ENCODE assay signal across 8 mouse cellular contexts in the genomic region with DNA sequence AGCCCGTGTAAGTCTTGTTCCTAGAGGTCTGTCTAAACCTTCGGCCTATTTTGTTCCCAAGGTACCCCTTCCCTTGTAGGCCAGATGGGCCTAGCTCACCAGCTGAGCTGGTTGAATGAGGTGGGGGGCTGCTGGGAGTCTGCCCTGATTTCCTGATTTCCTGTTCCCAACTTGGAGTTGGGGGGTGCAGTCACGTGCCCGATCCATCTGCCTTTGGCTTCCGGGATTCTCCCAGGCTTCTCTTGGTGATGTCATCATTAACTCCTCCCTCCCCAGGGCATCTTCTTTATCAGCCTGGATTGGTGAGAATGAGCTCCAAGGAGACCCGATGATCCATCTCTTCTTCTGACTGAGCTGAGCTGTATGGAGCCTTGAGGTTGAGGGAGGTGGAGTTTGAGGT. TPM values are rescaled to one million over a fixed set of nuclear protein-coding genes. Genes with fewer than 3 reads are reported as not detected.
A peak's percentile ranks its signal among the peaks of the same experiment; 100 is the strongest.
DNase-seq lines count a peak whose midpoint lies in the region; ATAC-seq and TF ChIP-seq lines count a peak whose summit lies in the region.

No protein-coding gene starts in this region.

- no peaks in the 10 kb centered on the region for H3K27me3 ChIP-seq in spleen, adult 2 months (ENCODE audit: control insufficient read depth, insufficient read depth, low read length)
- H3K27me3 ChIP-seq in heart, embryonic 15.5 days = no peaks in the 10 kb centered on the region
- H3K27me3 ChIP-seq in liver, embryonic 15.5 days = no peaks in the 10 kb centered on the region

- TF ChIP-seq POLR2A in spleen, adult 2 months (IDR thresholded peaks at IDR 0.05; ENCODE audit: low read depth, low read length) = no peak
- TF ChIP-seq POLR2A in embryonic fibroblast, embryonic 13.5 days (IDR thresholded peaks at IDR 0.05; ENCODE audit: low read depth, low read length) = no peak

- ATAC-seq in heart, embryonic 15.5 days (replicated peaks; ENCODE audit: insufficient number of reproducible peaks, insufficient read depth, low FRiP score, low read depth) = no peak
- no peak for ATAC-seq in liver, embryonic 15.5 days (ENCODE audit: insufficient read depth)

- H3K4me1 ChIP-seq in spleen, adult 2 months (ENCODE audit: control insufficient read depth, insufficient read depth, insufficient read length) = peaks cover 23% of the 10 kb centered on the region
- H3K4me1 ChIP-seq in embryonic fibroblast, embryonic 13.5 days (ENCODE audit: control insufficient read depth, insufficient read depth, low read length) = peaks cover 7% of the 10 kb centered on the region; the same call in 1 of the 2 replicates
- H3K4me1 ChIP-seq in heart, embryonic 15.5 days (replicated peaks) = peaks cover 39% of the 10 kb centered on the region
- H3K4me1 ChIP-seq in liver, embryonic 15.5 days (replicated peaks) = peaks cover 51% of the 10 kb centered on the region

- H3K9me3 ChIP-seq in heart, embryonic 15.5 days (replicated peaks) = no peaks in the 10 kb centered on the region
- no peaks in the 10 kb centered on the region for H3K9me3 ChIP-seq in liver, embryonic 15.5 days (replicated peaks)

- no peak for DNase-seq in spleen, adult 2 months (ENCODE audit: low read depth in 1 of 2, low spot score in 2 of 2)
- DNase-seq in spleen, adult 18-20 months = no peak
- peak; percentile 74 to 76 for DNase-seq in kidney, postnatal 25 days
- DNase-seq in retina, postnatal 1 day = peak; percentile 88
- DNase-seq in thymus, adult 18-20 months = no peak

- peak overlapping the region; percentile 18; the same call in 1 of the 2 replicates for H3K27ac ChIP-seq in spleen, adult 2 months (ENCODE audit: insufficient read depth, low read length)
- peak overlapping the region; percentile 80 for H3K27ac ChIP-seq in embryonic fibroblast, embryonic 13.5 days (ENCODE audit: insufficient read depth, low read length)
- H3K27ac ChIP-seq in heart, embryonic 15.5 days = 0 out of 2 replicates have a peak overlapping the region, but pooled peaks have one; percentile 0
- peak overlapping the region; percentile 77 for H3K27ac ChIP-seq in liver, embryonic 15.5 days (replicated peaks)

- 86% methylated on average over 6 of the region's 6 CpGs for WGBS in spleen, adult 2 months
- 33% methylated on average over 6 of the region's 6 CpGs for WGBS in heart, embryonic 15.5 days
- 59% methylated on average over 6 of the region's 6 CpGs for WGBS in liver, embryonic 15.5 days (ENCODE audit: insufficient replicate concordance)

- H3K36me3 ChIP-seq in spleen, adult 2 months (ENCODE audit: control insufficient read depth, insufficient read depth, low read length) = peaks cover 11% of the 10 kb centered on the region
- peaks cover 14% of the 10 kb centered on the region for H3K36me3 ChIP-seq in heart, embryonic 15.5 days
- H3K36me3 ChIP-seq in liver, embryonic 15.5 days (replicated peaks) = peaks cover 39% of the 10 kb centered on the region

- H3K9ac ChIP-seq in heart, embryonic 15.5 days = no peak overlapping the region
- H3K9ac ChIP-seq in liver, embryonic 15.5 days = no peak overlapping the region

- H3K4me3 ChIP-seq in spleen, adult 2 months (ENCODE audit: extremely low read depth, insufficient read depth, insufficient read length) = no peak overlapping the region
- peak overlapping the region; percentile 1; the same call in 1 of the 2 replicates for H3K4me3 ChIP-seq in embryonic fibroblast, embryonic 13.5 days (ENCODE audit: insufficient read depth, low read length)
- no peak overlapping the region for H3K4me3 ChIP-seq in heart, embryonic 15.5 days
- no peak overlapping the region for H3K4me3 ChIP-seq in liver, embryonic 15.5 days (replicated peaks)

- H3K4me2 ChIP-seq in heart, embryonic 15.5 days = peak overlapping the region; percentile 5; the same call in 1 of the 2 replicates
- H3K4me2 ChIP-seq in liver, embryonic 15.5 days = peak overlapping the region; percentile 100

- no peak for TF ChIP-seq CTCF in spleen, adult 2 months (IDR thresholded peaks at IDR 0.05; ENCODE audit: extremely low read depth, insufficient read depth, insufficient read length, insufficient replicate concordance)
- TF ChIP-seq CTCF in embryonic fibroblast, embryonic 13.5 days (IDR thresholded peaks at IDR 0.05; ENCODE audit: borderline replicate concordance, insufficient read depth, low read length) = no peak

RNA-seq across cellular contexts. Expression of a gene that starts 3.6 kb away (rescaled TPM):
- polyA plus RNA-seq in spleen, adult 2 months (2012; rRNA removed) = 29.1 and 31.9 TPM in 2 replicates
- polyA plus RNA-seq in embryonic fibroblast, embryonic 13.5 days (2011; ENCODE audit: insufficient read length, low read depth, missing spikeins) = 18.1 and 25.7 TPM in 2 replicates
- 8.2 and 13.5 TPM in 2 replicates for polyA plus RNA-seq in heart, embryonic 15.5 days (2015; fragmentation: Nextera tagmentation; extraction: Ambion mirVana)
- 6.5 and 8.5 TPM in 2 replicates for polyA plus RNA-seq in liver, embryonic 15.5 days (2015; fragmentation: Nextera tagmentation; extraction: Ambion mirVana)

RNA-seq across cellular contexts. Expression of a gene that starts 3.6 kb away (rescaled TPM):
- 48.8 and 70.1 TPM in 2 replicates for polyA plus RNA-seq in spleen, adult 2 months (2012; rRNA removed)
- 23.2 and 27.1 TPM in 2 replicates for polyA plus RNA-seq in embryonic fibroblast, embryonic 13.5 days (2011; ENCODE audit: insufficient read length, low read depth, missing spikeins)
- 28.7 and 32.4 TPM in 2 replicates for polyA plus RNA-seq in heart, embryonic 15.5 days (2015; fragmentation: Nextera tagmentation; extraction: Ambion mirVana)
- 14.3 and 15.6 TPM in 2 replicates for polyA plus RNA-seq in liver, embryonic 15.5 days (2015; fragmentation: Nextera tagmentation; extraction: Ambion mirVana)

RNA-seq across cellular contexts. Expression of a gene that starts 25.9 kb away (rescaled TPM):
- polyA plus RNA-seq in spleen, adult 2 months (2012; rRNA removed) = 31.8 and 36.3 TPM in 2 replicates
- polyA plus RNA-seq in embryonic fibroblast, embryonic 13.5 days (2011; ENCODE audit: insufficient read length, low read depth, missing spikeins) = 33.2 and 40.0 TPM in 2 replicates
- 27.3 and 41.4 TPM in 2 replicates for polyA plus RNA-seq in heart, embryonic 15.5 days (2015; fragmentation: Nextera tagmentation; extraction: Ambion mirVana)
- polyA plus RNA-seq in liver, embryonic 15.5 days (2015; fragmentation: Nextera tagmentation; extraction: Ambion mirVana) = 34.3 and 37.6 TPM in 2 replicates

RNA-seq across cellular contexts. Expression of a gene that starts 26.0 kb away (rescaled TPM):
- polyA plus RNA-seq in spleen, adult 2 months (2012; rRNA removed) = 18.9 and 19.8 TPM in 2 replicates
- polyA plus RNA-seq in embryonic fibroblast, embryonic 13.5 days (2011; ENCODE audit: insufficient read length, low read depth, missing spikeins) = 17.4 and 21.5 TPM in 2 replicates
- 7.8 and 10.3 TPM in 2 replicates for polyA plus RNA-seq in heart, embryonic 15.5 days (2015; fragmentation: Nextera tagmentation; extraction: Ambion mirVana)
- 7.5 and 8.9 TPM in 2 replicates for polyA plus RNA-seq in liver, embryonic 15.5 days (2015; fragmentation: Nextera tagmentation; extraction: Ambion mirVana)

RNA-seq across cellular contexts. Expression of a gene that starts 32.1 kb away (rescaled TPM):
- polyA plus RNA-seq in spleen, adult 2 months (2012; rRNA removed) = 0.95 and 1.2 TPM in 2 replicates
- 0.14 TPM in 1 of 2 replicates, not detected in the other for polyA plus RNA-seq in embryonic fibroblast, embryonic 13.5 days (2011; ENCODE audit: insufficient read length, low read depth, missing spikeins)
- polyA plus RNA-seq in heart, embryonic 15.5 days (2015; fragmentation: Nextera tagmentation; extraction: Ambion mirVana) = 0.14 TPM in 2 replicates
- 0.08 and 0.15 TPM in 2 replicates for polyA plus RNA-seq in liver, embryonic 15.5 days (2015; fragmentation: Nextera tagmentation; extraction: Ambion mirVana)

Comparison
In these comparisons a context has a peak if more than half of its experiments do, and no peak if none do; other contexts are left out.
1. DNase-seq: peak in kidney, postnatal 25 days (2 of 2) and retina, postnatal 1 day (single experiment); none in spleen, adult 2 months (0 of 2), spleen, adult 18-20 months (0 of 2) and thymus, adult 18-20 months (0 of 2).
2. H3K27ac ChIP-seq: peak in every context shown above with its lines; median percentile 80 in embryonic fibroblast, embryonic 13.5 days; 77 in liver, embryonic 15.5 days; 18 in spleen, adult 2 months; 0 in heart, embryonic 15.5 days.